Mouse (Mus musculus): ENCODE data around the gene Rabggtb. TPM values are rescaled to one million over a fixed set of nuclear protein-coding genes. Genes with fewer than 3 reads are reported as not detected.
"Not testable (repeated sequence)": the region's sequence is repeated elsewhere in the genome, so short reads cannot be mapped to it uniquely, and the experiment has no call there.

Rabggtb gene
- total RNA-seq, 2 experiments from 2014 or later = 57.7 to 64.1 TPM

DNA sequence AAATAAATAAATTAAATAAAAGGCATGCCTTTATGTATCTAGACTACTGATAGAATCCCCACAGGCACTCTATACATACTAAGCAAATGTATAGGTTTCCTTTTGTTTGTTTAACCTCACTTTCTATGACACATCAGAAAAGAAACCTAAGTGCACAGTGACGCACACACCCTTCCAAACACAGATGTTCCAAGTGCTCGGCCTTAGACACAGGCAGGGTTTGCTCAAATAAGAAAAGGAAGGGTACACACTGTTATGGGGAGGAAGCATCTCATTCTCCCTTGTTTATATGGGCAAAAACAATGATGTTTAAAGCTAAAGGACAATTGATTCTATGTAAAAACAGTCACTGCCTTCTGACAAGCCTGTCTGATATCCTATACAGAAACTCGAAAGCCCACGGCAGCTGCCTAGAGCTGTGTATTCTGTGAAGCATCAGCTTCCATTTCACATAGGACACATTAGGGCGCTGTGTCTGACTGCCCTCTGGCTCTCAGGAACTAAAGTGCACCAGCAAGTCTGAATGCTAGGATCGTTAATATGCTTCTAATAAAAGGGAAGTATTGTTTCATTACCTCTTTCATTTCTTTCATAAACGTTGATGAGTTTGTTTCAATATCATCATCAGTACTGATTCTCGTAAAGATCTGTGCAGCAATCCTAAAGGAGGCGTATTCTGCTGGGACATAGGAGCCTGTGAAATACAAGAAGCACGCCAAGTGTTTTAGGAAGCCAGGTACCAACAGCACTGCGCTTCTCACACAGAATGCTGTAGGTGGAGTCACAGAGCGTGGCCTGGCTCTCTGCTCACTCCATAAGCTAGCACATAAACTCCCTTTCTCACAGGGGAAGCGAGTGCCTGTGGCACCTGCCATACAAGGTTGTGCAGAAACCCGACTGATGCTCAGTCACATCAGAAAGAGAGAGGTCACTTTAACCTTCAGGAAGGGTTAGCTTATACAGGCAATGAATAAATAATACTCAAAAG, 45.4 kb downstream of the Rabggtb start:
- intact Hi-C loops (cut with DNase I) = no loop called here
- DNase-seq = no peak

DNA sequence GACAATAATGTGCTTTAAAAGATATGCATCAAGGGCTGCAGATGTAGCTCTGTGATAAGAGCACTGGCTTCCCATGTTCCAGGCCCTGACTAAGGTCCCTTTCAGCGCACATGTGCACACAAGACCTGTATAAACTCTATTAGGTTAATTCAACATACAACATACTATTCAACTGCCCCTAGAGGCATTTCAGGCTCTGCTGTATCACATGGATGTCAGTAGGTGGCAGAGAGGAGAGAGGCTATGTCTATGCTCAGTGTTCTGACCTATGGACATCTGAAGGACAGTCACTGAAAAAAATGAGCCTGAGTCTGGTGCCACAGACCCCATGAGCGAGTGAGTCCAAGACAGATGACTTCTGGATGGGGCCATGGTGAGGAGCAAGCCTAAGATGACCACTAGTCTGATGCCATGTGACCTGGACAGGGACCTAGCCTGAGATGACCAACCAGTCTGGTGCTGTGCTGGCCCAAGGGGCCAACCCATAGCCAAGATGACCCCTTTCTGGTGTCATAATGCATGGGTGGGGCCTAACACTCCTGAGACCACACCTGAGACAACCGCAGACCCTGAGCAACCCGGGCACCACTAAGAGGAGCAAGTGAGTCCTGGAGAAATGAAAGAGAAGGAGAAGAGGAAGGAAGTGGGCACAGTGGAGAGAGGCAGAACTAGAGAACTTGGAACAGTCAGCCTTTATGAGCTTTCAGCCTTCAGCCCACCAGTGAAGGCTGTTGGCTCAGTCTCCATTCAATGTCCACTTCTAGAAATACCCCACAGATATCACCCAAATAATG, 48.0 kb downstream of the Rabggtb start:
- intact Hi-C loops (cut with DNase I) = no loop called here
- no peak for DNase-seq

DNA sequence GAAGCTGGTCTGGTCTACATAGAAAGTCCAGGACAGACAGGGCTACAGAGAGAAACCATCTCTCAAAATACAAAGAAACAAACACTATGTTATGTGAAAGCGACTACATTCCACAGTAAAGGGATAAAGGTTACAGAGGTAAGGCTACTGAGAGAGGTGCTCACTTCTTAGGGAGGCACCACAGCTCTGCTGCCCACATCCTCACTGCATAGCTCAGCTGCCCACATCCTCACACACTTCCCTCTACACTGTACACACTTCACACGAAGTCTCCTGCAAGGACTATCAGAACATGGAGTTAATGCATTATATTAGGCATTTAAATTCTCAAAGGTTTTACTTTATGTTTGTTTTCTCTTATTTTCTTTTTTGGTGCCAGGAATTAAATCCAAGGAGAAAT, 49.0 kb downstream of the Rabggtb start:
- intact Hi-C loops (cut with DNase I) = no loop called here
- no peak for DNase-seq

DNA sequence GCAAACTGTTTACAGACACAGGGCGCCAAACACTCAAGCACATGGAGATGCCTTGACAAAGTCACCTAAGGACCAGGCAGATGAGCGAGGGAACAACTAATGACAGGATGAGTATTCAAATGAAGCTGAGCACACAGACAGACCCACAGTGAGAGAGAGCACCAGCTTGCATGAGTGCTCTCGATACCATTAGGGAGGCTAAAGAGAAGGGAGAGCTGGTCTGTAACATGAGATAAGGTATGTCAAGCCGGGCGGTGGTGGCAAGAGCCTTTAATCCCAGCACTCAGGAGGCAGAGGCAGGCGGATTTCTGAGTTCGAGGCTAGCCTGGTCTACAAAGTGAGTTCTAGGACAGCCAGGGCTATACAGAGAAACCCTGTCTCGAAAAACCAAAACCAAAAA, 52.4 kb downstream of the Rabggtb start:
- DNase-seq; intact Hi-C loops (cut with DNase I): not testable (repeated sequence)

DNA sequence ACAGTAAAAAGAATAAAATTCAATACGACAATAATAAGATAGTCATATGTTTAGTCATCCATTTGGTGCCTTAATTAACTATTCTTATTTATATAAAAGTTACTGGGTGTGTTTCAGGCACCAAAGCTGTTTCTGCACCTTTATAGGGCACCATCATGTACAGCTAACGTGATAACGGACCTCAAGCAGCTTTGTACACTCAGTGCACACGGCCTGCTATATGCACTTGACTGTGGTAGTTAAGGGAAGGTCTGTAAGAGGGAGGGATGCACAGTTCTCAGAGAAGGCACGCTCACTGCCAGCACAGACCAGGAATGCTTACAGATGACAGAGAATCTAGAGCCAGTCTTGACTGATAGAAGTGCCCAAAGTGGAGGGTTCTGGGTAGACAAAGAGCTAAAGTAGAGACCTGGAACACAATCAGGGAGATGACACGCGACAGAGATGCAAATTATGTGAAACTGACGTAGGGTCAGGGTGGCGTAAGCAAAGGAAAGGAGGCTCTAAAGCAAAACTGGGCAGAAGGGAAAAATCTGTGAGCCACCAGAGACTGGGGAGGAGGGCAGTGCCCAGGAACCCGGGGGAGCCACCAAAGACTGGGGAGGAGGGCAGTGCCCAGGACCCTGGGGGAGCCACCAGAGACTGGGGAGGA, 54.3 kb downstream of the Rabggtb start:
- intact Hi-C loops (cut with DNase I) = no loop called here
- no peak for DNase-seq

Other genes starting within 250 kb of the Rabggtb start
- 10 to 100 TPM; 20.4 to 21.2 TPM for gene St6galnac3, start 187.8 kb downstream of the Rabggtb start, total RNA-seq (2021)
- gene Asb17, start 68.8 kb downstream of the Rabggtb start, total RNA-seq (2021) = not detected
- under 1 TPM; 0.64 to 0.97 TPM for gene Msh4, start 6.9 kb downstream of the Rabggtb start, total RNA-seq (2021)
- 10 to 100 TPM; 29.5 to 33.9 TPM for gene Acadm, start 31.6 kb upstream of the Rabggtb start, total RNA-seq (2021)
- gene Slc44a5, start 60.4 kb upstream of the Rabggtb start, total RNA-seq (2021) = 10 to 100 TPM; 18.9 to 23.0 TPM

Measured in left cerebral cortex, postnatal 4 days (tissue).